Mouse (Mus musculus) myocyte (in vitro differentiated cells): ENCODE data around the gene Tinf2. TPM values are rescaled to one million over a fixed set of nuclear protein-coding genes. Genes with fewer than 3 reads are reported as not detected.
A peak's percentile ranks its signal among the peaks of the same experiment; 100 is the strongest.

Source experiments
- H3K27me3 ChIP-seq: one replicate; pipeline ENCODE4 v1.6.1; 2011; ENCODE audit not compliant: control insufficient read depth, insufficient read depth, insufficient read length
- H3K36me3 ChIP-seq: one replicate; pipeline ENCODE4 v1.6.1; 2011; ENCODE audit not compliant: control insufficient read depth, insufficient read depth
- H3K4me2 ChIP-seq: one replicate; pipeline ENCODE4 v1.6.1; 2011; ENCODE audit warnings: low read depth, control low read depth
- H3K4me3 ChIP-seq: one replicate; pipeline ENCODE4 v1.5.1; 2011; ENCODE audit warnings: mild to moderate bottlenecking, control low read depth, moderate library complexity
- H3K79me2 ChIP-seq: one replicate; pipeline ENCODE4 v1.6.1; 2011; ENCODE audit not compliant: control insufficient read depth, insufficient read depth
- H3ac ChIP-seq: one replicate; pipeline ENCODE4 v1.6.1; 2011; ENCODE audit not compliant: control insufficient read depth, insufficient read length
- CEBPB ChIP-seq: IDR thresholded peaks from 2 replicates; pipeline ENCODE4 v1.6.1; 2011; ENCODE audit warnings: mild to moderate bottlenecking, moderate library complexity; ENCODE audit not compliant: poor library complexity, insufficient read depth, severe bottlenecking
- E2F4 ChIP-seq: IDR thresholded peaks from one replicate; pipeline ENCODE4 v1.6.1; 2011; ENCODE audit warnings: mild to moderate bottlenecking, control low read depth, moderate library complexity; ENCODE audit not compliant: insufficient read depth
- MAX ChIP-seq: IDR thresholded peaks from one replicate; pipeline ENCODE4 v1.6.1; 2011; ENCODE audit warnings: low read depth, mild to moderate bottlenecking, control low read depth
- MYOD1 ChIP-seq, 3 experiments: IDR thresholded peaks; one replicate each; pipeline ENCODE4 v1.6.1; 2011; ENCODE audit warnings: control low read depth in 2 of 3, low read depth in 2 of 3, mild to moderate bottlenecking in 2 of 3, moderate library complexity in 1 of 3; ENCODE audit not compliant: insufficient read length in 2 of 3, control insufficient read depth in 1 of 3
- MYOG ChIP-seq, 3 experiments: IDR thresholded peaks; one replicate each; pipeline ENCODE4 v1.6.1; 2011; ENCODE audit warnings: control low read depth in 2 of 3, low read depth in 2 of 3, mild to moderate bottlenecking in 2 of 3; ENCODE audit not compliant: insufficient read length in 2 of 3, control insufficient read depth in 1 of 3, insufficient read depth in 1 of 3
- POLR2A ChIP-seq: IDR thresholded peaks from one replicate; pipeline ENCODE4 v1.6.1; 2011; ENCODE audit warnings: low read depth, mild to moderate bottlenecking, control low read depth, moderate library complexity; ENCODE audit not compliant: insufficient read length
- POLR2AphosphoS2 ChIP-seq: IDR thresholded peaks from one replicate; pipeline ENCODE4 v1.6.1; 2011; ENCODE audit warnings: low read depth, control low read depth; ENCODE audit not compliant: insufficient read length
- REST ChIP-seq: IDR thresholded peaks from one replicate; pipeline ENCODE4 v1.6.1; 2011; ENCODE audit warnings: mild to moderate bottlenecking, control low read depth, moderate library complexity; ENCODE audit not compliant: insufficient read depth, insufficient read length
- SRF ChIP-seq: IDR thresholded peaks from one replicate; pipeline ENCODE4 v1.6.1; 2011; ENCODE audit warnings: low read depth; ENCODE audit not compliant: control insufficient read depth, insufficient read length
- TCF12 ChIP-seq: IDR thresholded peaks from one replicate; pipeline ENCODE4 v1.6.1; 2011; ENCODE audit warnings: mild to moderate bottlenecking, control low read depth; ENCODE audit not compliant: poor library complexity, insufficient read depth, severe bottlenecking
- TCF3 ChIP-seq: IDR thresholded peaks from one replicate; pipeline ENCODE4 v1.6.1; 2011; ENCODE audit warnings: low read depth, control low read depth; ENCODE audit not compliant: insufficient read length
- USF1 ChIP-seq: IDR thresholded peaks from one replicate; pipeline ENCODE4 v1.6.1; 2011; ENCODE audit warnings: low read depth, mild to moderate bottlenecking, control low read depth, moderate library complexity
- polyA plus RNA-seq: library from polyadenylated mRNA; unstranded; fragments of >200 nt; fragmentation: generic; extraction: Trizol; gene quantifications from one replicate; pipeline ENCODE4 v1.2.1, GENCODE M21; 2012; ENCODE audit warnings: missing spikeins

Tinf2 gene
- polyA plus RNA-seq, 1 experiment = 12.0 TPM

- no peaks in the 10 kb centered on the region for H3K27me3 ChIP-seq
- no peak for TF ChIP-seq REST
- no peak for TF ChIP-seq POLR2A
- no peak for TF ChIP-seq TCF3
- TF ChIP-seq CEBPB = no peak
- TF ChIP-seq MAX = no peak
- no peak for TF ChIP-seq SRF
- TF ChIP-seq MYOG (IDR thresholded peaks at IDR 0.05; ENCODE audit: control insufficient read depth in 1 of 3, insufficient read depth in 1 of 3, insufficient read length in 2 of 3, low read depth in 2 of 3) = no peak
- TF ChIP-seq POLR2AphosphoS2 = no peak
- no peak for TF ChIP-seq MYOD1 (IDR thresholded peaks at IDR 0.05; ENCODE audit: control insufficient read depth in 1 of 3, insufficient read length in 2 of 3, low read depth in 2 of 3)
- TF ChIP-seq TCF12 = no peak
- no peak for TF ChIP-seq USF1
- no peak for TF ChIP-seq E2F4
- no peak within 1 kb of the TSS for H3K4me2 ChIP-seq
- peaks cover 10% of the 10 kb centered on the region for H3K79me2 ChIP-seq
- H3K36me3 ChIP-seq = no peaks in the 10 kb centered on the region
- no peak within 1 kb of the TSS for H3ac ChIP-seq
- no peak within 1 kb of the TSS for H3K4me3 ChIP-seq
Measured at GRCm38 (mm10) chr14:55649884-55650283, 31.7 kb downstream of the Tinf2 start, which contains the start of gene Tssk4. Tssk4 (plus strand) TSS chr14:55650184.

- Histone ChIP-seq H3K4me2 (peak overlapping the region; percentile 79), H3K4me3 (peak overlapping the region; percentile 81), H3ac (peak overlapping the region; percentile 73), H3K79me2 (peaks cover 50% of the 10 kb centered on the region), H3K36me3 (peaks cover under 1% of the 10 kb centered on the region), H3K27me3 (no peaks in the 10 kb centered on the region)
- no peak for TF ChIP-seq TCF12
- no peak for TF ChIP-seq SRF
- TF ChIP-seq REST = no peak
- TF ChIP-seq MAX = no peak
- no peak for TF ChIP-seq POLR2AphosphoS2
- TF ChIP-seq POLR2A = no peak
- no peak for TF ChIP-seq TCF3
- TF ChIP-seq CEBPB = no peak
- TF ChIP-seq E2F4 = no peak
- TF ChIP-seq MYOD1 (IDR thresholded peaks at IDR 0.05; ENCODE audit: control insufficient read depth in 1 of 3, insufficient read length in 2 of 3, low read depth in 2 of 3) = no peak
- no peak for TF ChIP-seq MYOG (IDR thresholded peaks at IDR 0.05; ENCODE audit: control insufficient read depth in 1 of 3, insufficient read depth in 1 of 3, insufficient read length in 2 of 3, low read depth in 2 of 3)
- TF ChIP-seq USF1 = no peak
Measured at GRCm38 (mm10) chr14:55644261-55644888, 37.2 kb downstream of the Tinf2 start.

GRCm38 (mm10) chr14:55643060-55643907 is 38.3 kb downstream of the Tinf2 start, which contains the start of gene Tm9sf1:
Tm9sf1 (minus strand) TSS chr14:55643806.
- Histone ChIP-seq H3K4me3 (peak within 1 kb of the TSS; percentile 81), H3K79me2 (peaks cover 50% of the 10 kb centered on the region), H3K4me2 (peak within 1 kb of the TSS; percentile 96), H3K36me3 (peaks cover 6% of the 10 kb centered on the region), H3ac (peak within 1 kb of the TSS; percentile 73), H3K27me3 (no peaks in the 10 kb centered on the region)
- TF ChIP-seq REST (no peak), POLR2A (peak; percentile 55), TCF12 (no peak), USF1 (no peak), SRF (no peak), MYOD1 (IDR thresholded peaks at IDR 0.05; ENCODE audit: control insufficient read depth in 1 of 3, insufficient read length in 2 of 3, low read depth in 2 of 3) (peak in 2 of 3 experiments; percentile 4 to 48), E2F4 (peak; percentile 76), MAX (peak; percentile 87), MYOG (IDR thresholded peaks at IDR 0.05; ENCODE audit: control insufficient read depth in 1 of 3, insufficient read depth in 1 of 3, insufficient read length in 2 of 3, low read depth in 2 of 3) (peak in 2 of 3 experiments; percentile 1 to 25), TCF3 (no peak), POLR2AphosphoS2 (peak; percentile 49), CEBPB (no peak)

DNA sequence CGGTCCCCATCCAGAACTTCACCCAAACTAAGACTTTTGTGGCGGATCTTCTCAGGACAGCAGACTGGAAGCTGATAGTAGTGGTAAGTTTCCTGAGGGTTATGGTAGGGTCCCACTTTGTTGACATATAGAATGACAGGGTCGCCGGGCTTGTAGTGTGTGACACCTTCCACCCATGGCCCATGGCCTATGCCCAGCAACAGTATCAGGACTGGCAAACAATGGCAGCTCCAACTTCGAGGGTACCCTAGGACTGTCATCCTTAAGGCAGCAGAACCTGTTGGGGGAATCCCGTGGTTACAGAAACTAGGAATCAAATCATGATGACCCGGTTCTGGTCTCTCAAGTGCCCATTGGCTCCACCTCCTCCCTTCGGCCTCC is 39.0 kb downstream of the Tinf2 start:
- peak overlapping the region; percentile 73 for H3ac ChIP-seq
- TF ChIP-seq E2F4 (no peak), SRF (no peak), POLR2A (no peak), MYOG (IDR thresholded peaks at IDR 0.05; ENCODE audit: control insufficient read depth in 1 of 3, insufficient read depth in 1 of 3, insufficient read length in 2 of 3, low read depth in 2 of 3) (no peak), POLR2AphosphoS2 (no peak), CEBPB (no peak), TCF12 (no peak), TCF3 (no peak), USF1 (no peak), MYOD1 (IDR thresholded peaks at IDR 0.05; ENCODE audit: control insufficient read depth in 1 of 3, insufficient read length in 2 of 3, low read depth in 2 of 3) (no peak), MAX (no peak), REST (no peak)
- H3K36me3 ChIP-seq = peaks cover 6% of the 10 kb centered on the region
- peaks cover 50% of the 10 kb centered on the region for H3K79me2 ChIP-seq
- peak overlapping the region; percentile 81 for H3K4me3 ChIP-seq
- peak overlapping the region; percentile 96 for H3K4me2 ChIP-seq
- H3K27me3 ChIP-seq = no peaks in the 10 kb centered on the region
